Mouse (Mus musculus): ENCODE measurements around the gene Irgc1. TPM values are rescaled to one million over a fixed set of nuclear protein-coding genes. Genes with fewer than 3 reads are reported as not detected.

Irgc1 gene
- polyA plus RNA-seq, 1 experiment from 2014 or later, result not detected

DNA sequence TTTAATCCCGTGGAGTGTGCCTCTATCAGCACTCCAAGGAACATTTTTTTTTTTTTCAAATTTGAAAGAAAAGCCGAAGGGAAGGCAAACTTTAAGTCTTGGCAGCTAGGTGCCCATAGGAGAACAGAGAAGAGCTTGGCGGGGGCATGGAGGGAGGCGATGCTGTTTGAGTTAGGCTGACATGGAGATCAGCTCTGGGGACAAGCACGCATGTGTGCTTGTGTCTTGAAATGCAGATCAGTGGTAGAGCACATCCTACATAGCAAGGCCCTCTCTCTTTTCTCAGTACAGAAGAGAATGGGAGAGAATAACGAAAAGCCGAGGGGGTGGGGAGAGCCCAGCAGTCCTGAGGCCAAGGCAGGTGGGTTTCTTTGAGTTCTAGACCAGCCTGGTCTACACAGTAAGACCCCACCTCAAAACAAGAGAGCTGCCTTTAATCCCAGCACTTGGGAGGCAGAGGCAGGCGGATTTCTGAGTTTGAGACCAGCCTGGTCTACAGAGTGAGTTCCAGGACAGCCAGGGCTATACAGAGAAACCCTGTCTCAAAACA lies 53.7 kb downstream of the Irgc1 start:
- H3K27ac ChIP-seq, result no peak overlapping the region
- peaks cover 13% of the 10 kb centered on the region for H3K36me3 ChIP-seq
- 0 out of 2 replicates have a peak, but pooled peaks cover 6% of the 10 kb centered on the region for H3K9me3 ChIP-seq
- no peak overlapping the region for H3K4me2 ChIP-seq
- H3K27me3 ChIP-seq, result no peaks in the 10 kb centered on the region
- 96% methylated on average over 8 of the region's 8 CpGs for WGBS
- no peak overlapping the region for H3K9ac ChIP-seq (replicated peaks)
- no peak overlapping the region for H3K4me3 ChIP-seq (replicated peaks)
- H3K4me1 ChIP-seq (replicated peaks), result peaks cover 18% of the 10 kb centered on the region
- ATAC-seq (ENCODE audit: insufficient number of reproducible peaks, insufficient read depth, low FRiP score, low TSS enrichment, low read depth), result no peak

DNA sequence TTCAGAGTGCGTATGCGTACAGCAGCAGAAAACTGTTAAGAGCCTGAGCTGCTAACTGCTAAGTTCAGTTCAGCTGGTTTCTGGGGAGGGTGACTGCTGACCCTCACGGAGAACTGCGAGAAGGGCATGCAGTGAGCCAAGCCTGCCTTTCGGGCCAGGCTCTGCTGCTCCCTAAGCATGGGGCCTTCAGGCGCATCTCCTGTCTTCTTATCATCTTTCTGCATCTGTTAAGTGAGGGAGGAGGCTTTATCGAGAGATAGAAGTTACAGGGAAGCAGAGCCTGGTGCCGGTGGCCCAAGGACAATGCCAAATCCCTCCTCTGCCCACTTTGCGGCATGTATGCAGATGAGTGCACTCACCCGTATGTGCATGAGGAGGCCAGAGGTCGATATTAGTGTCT lies 55.3 kb downstream of the Irgc1 start:
- Histone ChIP-seq H3K36me3 (no peaks in the 10 kb centered on the region; the same call in 1 of the 2 replicates), H3K9ac (replicated peaks) (no peak overlapping the region), H3K27ac (no peak overlapping the region), H3K9me3 (no peaks in the 10 kb centered on the region), H3K4me3 (replicated peaks) (no peak overlapping the region), H3K27me3 (no peaks in the 10 kb centered on the region), H3K4me1 (replicated peaks) (peaks cover 19% of the 10 kb centered on the region), H3K4me2 (no peak overlapping the region)
- ATAC-seq (ENCODE audit: insufficient number of reproducible peaks, insufficient read depth, low FRiP score, low TSS enrichment, low read depth), result no peak
- 78% methylated on average over 11 of the region's 11 CpGs for WGBS

DNA sequence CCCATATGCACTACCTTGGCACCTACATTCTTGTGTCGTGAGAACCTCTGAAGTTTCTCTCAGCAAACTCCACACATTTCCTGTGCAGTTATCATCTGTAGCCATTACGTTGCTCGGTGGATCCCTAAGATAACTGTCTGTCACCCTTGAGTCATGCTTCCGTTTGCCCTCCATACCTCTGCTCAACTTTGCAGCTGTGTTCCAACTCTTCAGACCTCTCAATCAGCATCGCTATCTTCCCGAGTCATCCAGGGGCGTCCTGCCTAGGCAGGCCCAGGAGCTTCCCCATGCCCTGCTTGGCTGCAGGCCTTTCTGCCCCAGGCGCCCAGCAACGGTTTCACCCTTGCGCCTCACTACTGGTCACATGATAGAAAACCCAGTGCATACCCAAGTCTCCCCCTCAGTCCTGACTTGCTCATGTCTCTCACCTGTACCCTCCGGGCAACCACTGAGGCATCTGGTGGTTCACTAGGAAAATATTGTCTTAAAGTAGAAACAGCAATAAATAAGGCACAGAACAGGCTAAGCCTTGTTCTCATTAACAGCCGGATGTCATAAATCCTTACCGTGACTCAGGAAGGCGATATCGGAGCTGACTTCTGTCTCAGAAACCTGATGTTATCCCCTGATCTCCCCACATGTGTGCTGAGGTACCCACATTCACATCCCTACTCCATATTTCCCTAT lies 57.5 kb downstream of the Irgc1 start:
- Histone ChIP-seq H3K27me3 (no peaks in the 10 kb centered on the region), H3K4me2 (peak overlapping the region; percentile 28), H3K27ac (peak overlapping the region; percentile 90), H3K36me3 (no peaks in the 10 kb centered on the region), H3K4me3 (replicated peaks) (no peak overlapping the region), H3K9ac (replicated peaks) (peak overlapping the region; percentile 48), H3K9me3 (no peaks in the 10 kb centered on the region), H3K4me1 (replicated peaks) (peaks cover 40% of the 10 kb centered on the region)
- no peak for ATAC-seq (ENCODE audit: insufficient number of reproducible peaks, insufficient read depth, low FRiP score, low TSS enrichment, low read depth)
- 35% methylated on average over 15 of the region's 15 CpGs for WGBS

DNA sequence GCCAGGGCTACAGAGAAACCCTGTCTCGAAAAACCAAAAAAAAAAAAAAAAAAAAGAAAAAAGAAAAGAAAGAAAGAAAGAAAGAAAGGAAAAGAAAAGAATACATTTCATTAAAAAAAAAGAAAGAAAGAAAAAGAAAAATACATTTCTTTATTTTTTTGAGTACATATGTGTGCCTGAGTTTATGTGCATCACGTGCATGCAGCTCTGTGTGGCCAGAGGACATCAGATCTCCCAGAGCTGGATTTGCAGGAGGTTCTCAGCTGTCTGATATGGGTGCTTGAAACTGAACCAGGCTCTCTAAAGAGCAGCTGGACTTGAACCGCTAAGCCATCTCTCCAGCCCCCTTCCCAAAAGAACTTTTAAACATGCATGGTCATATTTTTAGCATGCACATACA lies 58.0 kb downstream of the Irgc1 start:
- H3K27me3 ChIP-seq, result no peaks in the 10 kb centered on the region
- peak overlapping the region; percentile 28; the same call in 1 of the 2 replicates for H3K4me2 ChIP-seq
- ATAC-seq (ENCODE audit: insufficient number of reproducible peaks, insufficient read depth, low FRiP score, low TSS enrichment, low read depth), result no peak
- H3K9me3 ChIP-seq, result no peaks in the 10 kb centered on the region
- H3K36me3 ChIP-seq, result no peaks in the 10 kb centered on the region
- no peak overlapping the region for H3K4me3 ChIP-seq (replicated peaks)
- WGBS, result 86% methylated on average over 3 of the region's 3 CpGs
- peaks cover 46% of the 10 kb centered on the region for H3K4me1 ChIP-seq (replicated peaks)
- peak overlapping the region; percentile 90 for H3K27ac ChIP-seq
- 0 out of 2 replicates have a peak overlapping the region, but pooled peaks have one; percentile 48 for H3K9ac ChIP-seq (replicated peaks)

DNA sequence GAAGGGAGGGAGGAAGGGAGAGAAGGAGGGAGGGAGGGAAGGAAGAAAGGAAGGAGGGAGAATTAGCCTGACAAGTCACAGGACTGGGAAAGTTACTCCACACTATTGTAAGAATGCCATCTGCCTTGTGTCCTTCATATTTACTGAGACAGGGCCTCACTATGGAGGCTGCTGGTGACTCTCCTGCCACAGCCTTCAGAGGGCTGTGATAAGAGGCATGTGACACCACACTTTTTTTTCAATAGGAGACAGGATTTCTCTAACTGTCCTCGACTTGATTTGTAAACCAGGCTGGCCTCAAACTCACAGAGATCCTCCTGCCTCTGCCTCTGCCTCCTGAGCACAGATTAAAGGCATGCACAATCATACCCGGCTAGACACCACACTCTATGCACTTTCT lies 60.4 kb downstream of the Irgc1 start:
- no peak for ATAC-seq (ENCODE audit: insufficient number of reproducible peaks, insufficient read depth, low FRiP score, low TSS enrichment, low read depth)
- H3K36me3 ChIP-seq, result no peaks in the 10 kb centered on the region
- H3K4me1 ChIP-seq (replicated peaks), result peaks cover 46% of the 10 kb centered on the region
- H3K9me3 ChIP-seq, result no peaks in the 10 kb centered on the region
- H3K4me2 ChIP-seq, result peak overlapping the region; percentile 46; the same call in 1 of the 2 replicates
- H3K4me3 ChIP-seq (replicated peaks), result no peak overlapping the region
- H3K27me3 ChIP-seq, result no peaks in the 10 kb centered on the region
- no peak overlapping the region for H3K9ac ChIP-seq (replicated peaks)
- H3K27ac ChIP-seq, result peak overlapping the region; percentile 76
- WGBS, result 78% methylated on average over 2 of the region's 2 CpGs

DNA sequence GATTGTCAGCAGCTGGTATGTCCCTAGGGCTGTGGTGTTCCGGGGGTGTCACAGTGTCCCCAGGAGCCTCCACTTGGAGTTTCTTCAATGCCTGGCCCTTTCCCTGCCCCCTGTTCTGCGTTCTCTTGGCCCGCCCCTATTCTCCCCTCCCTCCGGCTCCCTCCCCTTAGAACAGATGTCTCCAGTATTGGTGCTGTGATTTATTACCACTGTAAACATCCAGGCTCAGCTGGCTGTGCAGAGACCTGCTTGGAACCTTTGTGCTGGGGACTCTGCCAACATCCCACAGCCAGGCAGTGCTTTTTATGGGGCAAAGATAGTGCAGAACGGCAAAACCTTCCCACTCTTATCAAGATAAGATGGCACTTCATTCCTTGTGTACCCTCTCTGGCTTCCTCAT lies 61.0 kb downstream of the Irgc1 start:
- peak; percentile 60 for ATAC-seq (ENCODE audit: insufficient number of reproducible peaks, insufficient read depth, low FRiP score, low TSS enrichment, low read depth)
- no peak overlapping the region for H3K9ac ChIP-seq (replicated peaks)
- peak overlapping the region; percentile 46 for H3K4me2 ChIP-seq
- H3K9me3 ChIP-seq, result no peaks in the 10 kb centered on the region
- no peaks in the 10 kb centered on the region for H3K27me3 ChIP-seq
- peak overlapping the region; percentile 76 for H3K27ac ChIP-seq
- under 1% methylated on average over 5 of the region's 5 CpGs for WGBS
- H3K4me1 ChIP-seq (replicated peaks), result peaks cover 46% of the 10 kb centered on the region
- H3K36me3 ChIP-seq, result no peaks in the 10 kb centered on the region
- H3K4me3 ChIP-seq (replicated peaks), result peak overlapping the region; percentile 22

DNA sequence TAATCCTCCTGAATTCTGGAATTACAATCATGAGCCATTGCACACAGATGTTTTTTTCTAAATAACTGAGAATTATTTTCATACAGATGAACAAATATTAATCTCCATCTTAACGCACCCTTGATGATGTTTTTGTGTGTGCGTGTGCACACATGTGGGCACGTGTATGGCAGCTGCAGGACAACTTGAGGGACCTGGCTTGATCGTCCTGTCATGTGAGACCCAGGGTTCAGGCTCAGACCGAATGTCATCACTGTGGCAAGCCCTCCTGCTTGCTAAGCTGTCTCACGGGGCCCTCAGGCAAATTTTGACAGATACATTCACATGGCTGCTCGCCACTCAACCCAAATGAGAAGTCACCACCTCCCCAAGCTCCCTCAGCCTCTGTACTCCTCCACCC lies 61.6 kb downstream of the Irgc1 start:
- Histone ChIP-seq H3K9ac (replicated peaks) (no peak overlapping the region), H3K4me3 (replicated peaks) (peak overlapping the region; percentile 22; the same call in 1 of the 2 replicates), H3K4me2 (peak overlapping the region; percentile 46), H3K27me3 (no peaks in the 10 kb centered on the region), H3K27ac (peak overlapping the region; percentile 76), H3K4me1 (replicated peaks) (peaks cover 42% of the 10 kb centered on the region), H3K36me3 (no peaks in the 10 kb centered on the region), H3K9me3 (no peaks in the 10 kb centered on the region)
- ATAC-seq (ENCODE audit: insufficient number of reproducible peaks, insufficient read depth, low FRiP score, low TSS enrichment, low read depth), result no peak
- WGBS, result 39% methylated on average over 7 of the region's 7 CpGs

DNA sequence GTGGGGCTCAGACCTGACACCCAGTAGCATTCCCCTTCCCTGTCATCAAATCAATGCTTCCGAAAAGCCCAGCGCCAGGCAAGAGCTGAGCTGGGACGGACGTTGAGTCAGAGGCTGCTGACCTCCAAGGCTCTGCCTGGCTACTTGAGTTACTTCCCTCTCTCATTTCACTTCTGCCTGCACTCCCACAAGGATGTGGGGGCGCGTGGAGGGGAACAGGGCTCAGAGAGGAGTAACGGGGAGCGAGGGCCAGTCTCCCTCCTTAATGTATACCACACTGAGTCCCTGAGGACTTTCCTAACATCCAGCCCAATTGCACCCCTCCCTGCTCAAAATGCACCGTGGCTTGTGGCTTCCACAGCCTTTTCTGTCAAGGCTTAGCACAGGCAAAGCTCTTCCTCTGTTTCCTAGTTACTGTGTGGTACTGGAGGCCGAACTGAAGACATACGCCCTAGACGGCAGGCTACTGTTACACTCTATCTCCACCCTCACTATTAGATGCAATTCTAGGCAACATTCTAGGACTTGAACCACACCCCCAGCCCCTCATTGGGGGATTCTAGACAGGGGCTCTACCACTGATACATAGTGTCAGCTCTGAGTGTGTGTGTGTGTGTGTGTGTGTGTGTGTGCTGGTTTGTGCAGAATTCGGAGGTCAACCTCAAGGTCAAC lies 62.4 kb downstream of the Irgc1 start:
- Histone ChIP-seq H3K9me3 (no peaks in the 10 kb centered on the region), H3K27me3 (no peaks in the 10 kb centered on the region), H3K4me2 (no peak overlapping the region), H3K4me1 (replicated peaks) (peaks cover 34% of the 10 kb centered on the region), H3K9ac (replicated peaks) (no peak overlapping the region), H3K4me3 (replicated peaks) (no peak overlapping the region), H3K36me3 (no peaks in the 10 kb centered on the region), H3K27ac (peak overlapping the region; percentile 67)
- WGBS, result 54% methylated on average over 13 of the region's 13 CpGs
- ATAC-seq (ENCODE audit: insufficient number of reproducible peaks, insufficient read depth, low FRiP score, low TSS enrichment, low read depth), result no peak

DNA sequence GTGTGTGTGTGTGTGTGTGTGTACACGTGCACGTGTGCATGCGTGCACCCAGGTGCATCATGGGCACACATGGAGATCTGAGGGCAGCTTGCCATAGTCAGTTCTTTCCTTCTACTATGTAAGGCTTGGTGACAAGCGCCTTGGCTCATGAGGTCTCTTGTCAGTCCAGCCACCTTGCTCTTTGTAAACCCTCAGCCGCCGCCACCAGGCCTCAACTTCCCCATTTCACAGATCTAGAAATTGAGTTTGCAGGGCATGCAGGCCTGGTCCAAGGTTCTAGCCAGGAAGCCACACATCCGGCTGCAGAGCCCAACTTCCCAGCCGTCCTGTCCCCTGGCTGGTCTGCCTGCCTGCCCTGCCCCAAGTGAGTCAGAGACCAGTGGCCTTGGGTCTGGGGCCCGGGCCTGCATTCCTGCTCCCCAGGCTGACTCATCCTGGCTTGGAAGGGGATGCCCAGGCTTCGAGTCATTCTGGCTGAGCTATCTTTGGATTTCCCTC lies 65.0 kb downstream of the Irgc1 start:
- no peaks in the 10 kb centered on the region for H3K27me3 ChIP-seq
- WGBS, result 89% methylated on average over 10 of the region's 10 CpGs
- ATAC-seq (ENCODE audit: insufficient number of reproducible peaks, insufficient read depth, low FRiP score, low TSS enrichment, low read depth), result no peak
- no peak overlapping the region for H3K4me2 ChIP-seq
- no peak overlapping the region for H3K9ac ChIP-seq (replicated peaks)
- no peak overlapping the region for H3K4me3 ChIP-seq (replicated peaks)
- H3K4me1 ChIP-seq (replicated peaks), result peaks cover 28% of the 10 kb centered on the region
- no peaks in the 10 kb centered on the region for H3K36me3 ChIP-seq
- H3K9me3 ChIP-seq, result no peaks in the 10 kb centered on the region
- H3K27ac ChIP-seq, result no peak overlapping the region

DNA sequence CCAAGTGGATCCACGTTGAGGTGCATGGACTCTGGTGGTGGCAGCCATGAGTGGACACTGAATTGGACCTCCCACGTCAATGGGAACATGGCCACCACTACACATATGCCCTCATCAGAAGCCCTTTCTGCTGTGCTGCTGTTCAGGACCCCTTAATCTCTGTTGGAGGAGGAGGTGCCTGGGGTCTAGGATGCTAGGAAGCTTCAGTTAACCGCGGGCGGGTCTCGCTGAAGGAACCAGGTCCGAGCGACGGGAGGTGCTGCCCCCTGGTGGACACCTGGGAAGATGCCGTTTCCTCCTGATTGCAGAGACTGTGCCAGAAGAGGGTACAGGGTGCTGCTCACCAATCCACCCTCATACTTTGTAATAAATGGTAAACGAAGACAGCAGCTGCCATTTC lies 67.3 kb downstream of the Irgc1 start:
- WGBS, result 8% methylated on average over 11 of the region's 11 CpGs
- ATAC-seq (ENCODE audit: insufficient number of reproducible peaks, insufficient read depth, low FRiP score, low TSS enrichment, low read depth), result no peak
- no peak overlapping the region for H3K27ac ChIP-seq
- peak overlapping the region; percentile 30 for H3K4me2 ChIP-seq
- H3K9me3 ChIP-seq, result no peaks in the 10 kb centered on the region
- no peaks in the 10 kb centered on the region for H3K27me3 ChIP-seq
- peaks cover 16% of the 10 kb centered on the region for H3K4me1 ChIP-seq (replicated peaks)
- no peak overlapping the region for H3K9ac ChIP-seq (replicated peaks)
- no peak overlapping the region for H3K4me3 ChIP-seq (replicated peaks)
- H3K36me3 ChIP-seq, result no peaks in the 10 kb centered on the region

DNA sequence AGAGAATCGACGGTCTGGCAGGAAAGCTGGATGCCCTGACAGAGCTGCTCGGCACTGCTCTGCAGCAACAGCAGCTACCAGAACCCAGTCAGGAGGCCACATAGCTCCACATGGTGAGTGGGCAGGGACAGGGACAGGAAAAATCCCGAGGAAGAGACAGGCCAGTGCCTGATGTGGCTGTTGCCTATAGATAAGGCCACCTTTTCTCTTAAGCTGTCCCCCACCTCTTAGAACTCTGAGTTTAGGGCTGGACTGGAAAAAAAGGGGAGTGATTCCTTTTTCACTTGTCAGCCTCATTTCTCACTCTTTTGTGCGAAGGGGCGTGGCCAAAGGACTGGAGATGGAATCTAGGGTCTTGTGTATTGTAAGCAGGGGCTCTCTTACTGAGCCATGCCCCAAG lies 68.0 kb downstream of the Irgc1 start:
- Histone ChIP-seq H3K27ac (0 out of 2 replicates have a peak overlapping the region, but pooled peaks have one; percentile 23), H3K36me3 (no peaks in the 10 kb centered on the region), H3K9ac (replicated peaks) (no peak overlapping the region), H3K4me1 (replicated peaks) (peaks cover 15% of the 10 kb centered on the region), H3K4me2 (no peak overlapping the region), H3K27me3 (no peaks in the 10 kb centered on the region), H3K4me3 (replicated peaks) (no peak overlapping the region), H3K9me3 (no peaks in the 10 kb centered on the region)
- 58% methylated on average over 6 of the region's 6 CpGs for WGBS
- ATAC-seq (ENCODE audit: insufficient number of reproducible peaks, insufficient read depth, low FRiP score, low TSS enrichment, low read depth), result no peak

Measured in limb, embryonic 12.5 days (tissue).